Mouse (Mus musculus): ENCODE measurements around the gene Men1. TPM values are rescaled to one million over a fixed set of nuclear protein-coding genes. Genes with fewer than 3 reads are reported as not detected.

The Men1 gene
- total RNA-seq, 2 experiments from 2014 or later = 10.1 to 11.4 TPM

DNA sequence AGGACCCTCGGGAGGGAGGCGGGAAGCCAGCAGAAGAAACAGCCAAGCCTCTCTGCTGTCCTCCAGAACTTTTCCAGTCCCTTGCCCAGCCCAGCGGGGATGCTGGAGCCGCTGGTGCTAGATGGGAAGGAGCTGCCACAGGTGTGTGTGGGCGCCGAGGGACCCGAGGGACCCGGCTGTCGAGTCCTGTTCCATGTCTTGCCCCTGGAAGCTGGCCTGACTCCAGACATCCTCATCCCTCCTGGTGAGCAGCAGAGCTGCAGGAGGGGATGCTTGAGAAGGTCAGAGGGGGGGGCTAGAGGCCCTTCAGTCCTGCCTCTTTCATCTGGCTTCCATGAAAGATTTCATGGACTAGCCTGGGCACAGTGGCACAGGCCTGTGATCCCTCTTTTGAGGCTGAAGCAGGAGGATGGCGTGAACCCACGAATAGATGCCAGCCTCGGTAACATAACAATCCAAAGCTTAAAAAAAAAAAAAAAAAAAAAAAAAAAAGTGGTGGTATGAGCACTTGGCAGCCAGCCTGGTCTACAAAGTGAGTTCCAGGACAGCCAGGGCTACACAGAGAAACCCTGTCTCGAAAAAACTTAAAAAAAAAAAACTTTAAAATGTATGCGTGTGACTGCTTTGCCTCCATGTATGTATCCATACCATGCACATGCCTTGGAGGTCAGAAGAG, 16.8 kb downstream of the Men1 start:
- DNase-seq = no peak

DNA sequence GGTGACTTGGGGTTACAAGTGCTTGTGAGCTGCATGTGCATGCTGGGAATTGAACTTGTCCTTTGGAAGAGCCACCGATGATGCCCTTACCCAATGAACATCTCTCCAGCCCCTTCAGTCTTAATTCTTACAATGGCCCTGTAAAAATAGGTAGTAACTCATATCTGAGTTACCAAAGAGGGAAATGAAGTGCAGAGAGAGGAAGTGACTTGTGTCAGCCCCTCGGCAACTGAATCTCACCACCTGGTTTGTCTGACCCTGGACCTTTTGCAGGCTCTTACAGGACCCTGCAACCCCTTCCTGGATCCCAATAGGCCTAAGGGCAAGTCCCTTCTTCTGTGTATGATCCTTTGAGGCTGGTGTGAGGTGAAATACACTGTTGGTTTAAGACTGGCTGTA, 17.3 kb downstream of the Men1 start:
- DNase-seq = no peak
- intact Hi-C loops (cut with DNase I; ENCODE audit: low total_unique reads) = no loop called here

More for the DNA sequence above, 16.8 kb downstream of the Men1 start:
- intact Hi-C loops (cut with DNase I; ENCODE audit: low total_unique reads) = no loop called here

DNA sequence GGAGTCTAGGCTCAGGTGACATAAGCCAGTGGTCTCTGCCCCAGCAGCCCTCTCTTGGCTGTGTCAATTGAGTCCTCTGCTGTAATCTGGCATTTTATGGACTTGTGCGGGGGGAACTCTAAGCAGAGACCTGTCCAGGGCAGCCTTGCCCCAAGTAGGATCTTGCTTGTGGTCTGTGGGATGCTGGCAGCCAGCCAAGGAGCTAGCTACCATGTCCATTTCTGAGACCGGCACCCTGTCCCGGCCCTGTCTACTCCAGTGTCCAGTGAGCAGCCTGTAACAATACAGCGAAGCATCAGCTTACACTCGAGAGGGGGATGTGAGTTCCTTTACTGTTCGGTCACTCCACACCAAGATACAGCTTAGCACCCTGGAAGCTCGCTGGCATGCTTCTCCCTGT, 19.3 kb downstream of the Men1 start:
- DNase-seq = no peak
- intact Hi-C loops (cut with DNase I; ENCODE audit: low total_unique reads) = no loop called here

DNA sequence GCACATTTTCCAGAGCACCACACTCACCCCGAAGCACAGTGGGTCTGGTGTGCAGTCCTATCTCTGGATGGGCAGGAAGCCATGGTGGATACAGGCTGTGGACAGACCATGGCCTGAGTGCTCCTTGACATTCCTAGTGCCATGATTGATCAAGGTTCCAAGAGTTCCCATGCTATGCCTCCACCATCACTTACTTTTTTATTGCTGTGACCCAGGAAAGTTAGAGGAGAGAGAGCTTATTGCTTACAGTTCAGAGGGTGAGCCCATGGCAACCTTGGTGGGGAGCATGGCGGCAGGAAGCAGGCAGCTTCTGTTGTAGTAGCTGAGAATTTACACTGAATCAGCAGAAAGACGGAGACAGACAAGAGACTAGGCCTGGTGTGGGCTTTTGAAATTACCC, 26.5 kb downstream of the Men1 start:
- intact Hi-C loops (cut with DNase I; ENCODE audit: low total_unique reads) = no loop called here
- DNase-seq = no peak

DNA sequence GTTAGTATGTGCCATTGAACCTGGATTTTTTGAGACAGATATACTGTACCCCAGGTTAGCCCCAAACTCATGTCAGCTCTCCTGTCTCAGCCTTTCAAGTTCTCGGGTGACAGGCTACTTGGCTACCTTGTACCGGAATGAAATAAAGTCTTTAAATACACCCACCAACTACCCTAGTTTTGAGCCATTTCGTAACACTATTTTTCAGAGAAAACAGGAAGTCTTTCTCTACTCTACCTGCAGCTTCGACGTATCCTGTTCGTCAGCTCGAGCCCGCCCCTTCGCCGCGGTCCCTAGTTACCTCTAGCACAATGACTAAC, 28.3 kb downstream of the Men1 start:
- intact Hi-C loops (cut with DNase I; ENCODE audit: low total_unique reads) = no loop called here
- DNase-seq = no peak

DNA sequence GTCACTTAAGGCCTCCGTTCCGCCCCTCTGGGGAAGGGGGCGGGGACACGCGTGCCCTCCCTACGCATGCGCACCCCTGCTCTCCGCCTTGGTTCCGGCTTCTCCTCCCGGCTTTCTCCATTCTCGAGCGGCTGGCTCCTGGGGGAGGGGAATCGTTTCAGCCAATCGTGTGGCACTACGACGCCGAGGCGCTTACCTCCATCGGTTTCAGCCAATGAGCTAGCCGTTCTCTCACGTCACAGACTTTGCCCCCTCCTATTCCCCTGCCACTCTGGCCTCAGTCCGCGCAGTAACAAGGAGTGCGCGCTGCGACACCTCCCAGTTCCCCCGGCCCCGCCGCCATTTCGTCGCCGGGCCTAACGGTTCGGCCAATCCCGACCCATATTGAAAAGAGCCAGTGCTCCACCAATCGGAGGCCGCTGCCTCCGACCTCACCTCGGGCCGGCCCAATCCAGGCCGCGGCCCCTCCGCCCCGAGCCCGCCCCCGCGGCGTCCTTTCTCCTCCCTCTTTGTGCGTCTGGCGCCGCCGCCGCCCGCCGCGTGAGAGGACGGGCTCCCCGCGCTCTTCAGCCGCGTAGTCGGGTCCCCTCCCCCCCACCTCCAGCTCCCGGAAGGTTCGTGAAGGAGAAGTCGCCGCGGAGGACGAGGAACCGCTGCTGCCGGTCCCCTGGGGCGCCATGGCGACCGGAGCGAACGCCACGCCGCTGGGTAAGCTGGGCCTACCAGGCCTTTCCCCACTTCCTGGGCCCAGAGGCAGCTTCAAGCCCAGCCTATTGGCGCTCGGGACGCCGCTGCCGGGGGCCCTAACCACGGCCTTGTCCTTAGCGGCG, 28.8 kb downstream of the Men1 start, which contains the start of gene Sf1:
Gene Sf1, plus strand, starts transcription at position 280 of the 830 bp plus-strand sequence.
- peak; percentile 100 for DNase-seq
- intact Hi-C loops (cut with DNase I; ENCODE audit: low total_unique reads) = no loop called here

DNA sequence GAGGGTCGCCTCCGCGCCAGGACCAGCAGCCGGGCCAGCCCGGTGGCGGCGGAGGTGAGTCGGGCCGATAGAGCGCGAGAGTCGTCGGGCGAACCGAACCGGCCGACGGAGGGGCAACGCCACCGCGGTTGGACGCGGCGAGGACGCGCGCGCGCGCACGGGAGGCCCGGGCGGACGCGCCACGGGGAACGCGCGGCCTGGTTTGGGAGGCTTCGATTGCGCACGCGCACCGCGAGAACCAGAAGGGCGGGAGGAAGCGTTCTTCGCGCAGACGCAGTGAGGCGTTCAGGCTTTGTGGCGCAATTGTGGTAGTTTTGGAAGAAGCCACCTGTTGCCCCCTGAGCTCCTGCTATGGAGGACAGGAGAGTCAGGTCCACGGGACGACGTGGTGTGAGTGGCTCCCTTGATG, 29.5 kb downstream of the Men1 start:
- peak; percentile 93 for DNase-seq
- intact Hi-C loops (cut with DNase I; ENCODE audit: low total_unique reads) = no loop called here

DNA sequence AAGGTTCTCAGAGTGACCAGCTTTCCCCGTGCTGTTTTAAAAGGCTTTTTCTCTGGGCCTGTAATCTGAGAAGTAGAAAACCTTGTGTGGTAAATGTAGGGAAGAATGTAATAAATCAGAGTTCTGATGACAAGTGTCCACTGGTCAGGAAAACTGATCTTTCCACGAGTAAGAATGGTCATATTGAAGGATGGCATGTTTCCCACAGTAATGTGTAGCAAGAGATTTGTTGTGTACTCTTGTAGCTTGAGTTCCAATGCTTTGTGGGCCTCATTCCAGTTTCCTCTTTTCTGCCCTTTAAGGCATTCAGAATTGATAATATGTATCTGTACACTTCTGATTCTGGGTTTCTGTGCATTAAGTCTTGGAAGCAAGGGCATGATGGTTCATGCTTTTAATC, 30.1 kb downstream of the Men1 start:
- DNase-seq = no peak
- intact Hi-C loops (cut with DNase I; ENCODE audit: low total_unique reads) = no loop called here

DNA sequence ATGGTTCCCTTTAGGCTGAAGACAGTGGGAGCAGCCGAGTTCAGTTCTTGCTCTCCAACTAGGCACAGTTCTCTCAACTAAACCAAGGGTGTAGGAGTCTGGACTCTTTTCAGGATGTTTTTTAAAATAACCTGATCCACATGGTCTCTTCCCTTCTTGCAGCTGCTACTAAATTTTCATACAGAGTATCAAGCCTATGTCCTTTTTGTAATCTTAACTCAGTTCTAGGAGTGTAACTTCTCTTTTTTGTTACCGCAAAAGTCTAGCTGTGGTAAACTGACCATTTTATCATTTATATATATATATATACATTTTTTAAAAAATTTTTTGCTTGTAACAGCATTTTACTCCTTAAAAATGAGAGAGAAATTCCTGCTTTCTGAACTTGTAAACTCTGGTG, 35.4 kb downstream of the Men1 start:
- intact Hi-C loops (cut with DNase I; ENCODE audit: low total_unique reads) = no loop called here
- DNase-seq = no peak

DNA sequence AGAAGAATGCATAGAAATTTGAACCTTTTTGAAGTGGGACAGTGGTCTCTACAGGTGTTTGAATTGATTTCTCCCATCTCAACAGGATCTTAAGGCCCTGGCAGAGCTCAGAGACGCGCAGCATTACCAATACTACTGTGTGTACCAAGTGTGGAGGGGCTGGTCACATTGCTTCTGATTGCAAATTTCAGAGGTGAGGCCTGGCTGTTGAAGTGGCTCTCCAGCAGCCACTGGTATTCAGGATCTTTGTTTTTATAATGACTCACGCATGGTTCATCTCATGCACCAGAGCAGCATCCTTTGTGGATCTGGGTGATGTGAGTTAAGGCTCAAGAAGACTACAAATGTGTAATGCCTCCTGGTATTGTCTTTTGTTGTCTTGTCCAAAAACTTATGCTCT, 37.7 kb downstream of the Men1 start:
- no peak for DNase-seq
- intact Hi-C loops (cut with DNase I; ENCODE audit: low total_unique reads) = no loop called here

DNA sequence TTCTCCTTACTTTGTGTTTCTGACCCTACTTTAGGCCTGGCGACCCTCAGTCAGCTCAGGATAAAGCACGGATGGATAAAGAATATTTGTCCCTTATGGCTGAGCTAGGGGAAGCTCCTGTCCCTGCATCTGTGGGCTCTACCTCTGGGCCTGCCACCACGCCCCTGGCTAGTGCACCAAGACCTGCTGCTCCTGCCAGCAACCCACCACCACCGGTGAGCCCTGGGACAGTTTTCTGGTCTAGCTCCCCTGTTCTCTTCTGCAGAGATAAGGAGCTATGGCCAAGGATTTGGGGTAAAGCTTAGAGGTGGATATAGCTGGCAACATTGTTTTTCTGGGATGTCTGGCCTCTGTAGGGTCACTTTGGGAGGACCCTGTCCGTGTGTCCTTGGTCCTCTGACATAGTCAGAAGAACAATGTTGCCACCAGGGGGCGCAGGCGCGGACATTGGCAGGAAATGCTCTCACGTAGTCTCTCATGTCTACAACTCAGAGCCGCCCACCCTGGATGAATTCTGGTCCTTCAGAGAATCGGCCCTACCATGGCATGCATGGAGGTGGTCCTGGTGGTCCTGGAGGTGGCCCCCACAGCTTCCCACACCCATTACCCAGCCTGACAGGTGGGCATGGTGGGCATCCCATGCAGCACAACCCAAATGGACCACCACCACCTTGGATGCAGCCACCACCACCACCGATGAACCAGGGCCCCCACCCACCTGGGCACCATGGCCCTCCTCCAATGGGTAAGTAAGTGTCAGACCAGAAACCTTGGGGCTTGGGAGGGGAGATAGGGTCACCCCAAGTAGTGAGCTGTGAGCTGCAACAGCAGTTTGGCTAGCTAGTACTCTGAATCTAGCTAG, 39.0 kb downstream of the Men1 start:
- intact Hi-C loops (cut with DNase I; ENCODE audit: low total_unique reads) = no loop called here
- DNase-seq = peak; percentile 88

DNA sequence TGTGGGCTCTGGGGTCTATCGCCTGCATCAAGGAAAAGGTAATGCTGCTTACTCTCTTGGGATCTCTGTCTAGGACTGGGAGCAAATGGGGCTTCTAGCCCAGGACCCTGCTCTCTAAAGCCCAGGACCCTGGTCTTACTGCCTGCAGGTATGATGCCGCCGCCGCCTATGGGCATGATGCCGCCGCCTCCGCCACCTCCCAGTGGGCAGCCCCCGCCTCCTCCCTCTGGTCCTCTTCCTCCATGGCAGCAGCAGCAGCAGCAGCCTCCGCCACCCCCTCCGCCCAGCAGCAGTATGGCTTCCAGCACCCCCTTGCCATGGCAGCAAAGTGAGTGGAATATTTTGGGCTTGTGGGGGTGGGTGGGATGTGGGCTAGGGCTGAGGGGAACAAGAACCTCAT, 39.8 kb downstream of the Men1 start:
- DNase-seq = no peak
- intact Hi-C loops (cut with DNase I; ENCODE audit: low total_unique reads) = no loop called here

DNA sequence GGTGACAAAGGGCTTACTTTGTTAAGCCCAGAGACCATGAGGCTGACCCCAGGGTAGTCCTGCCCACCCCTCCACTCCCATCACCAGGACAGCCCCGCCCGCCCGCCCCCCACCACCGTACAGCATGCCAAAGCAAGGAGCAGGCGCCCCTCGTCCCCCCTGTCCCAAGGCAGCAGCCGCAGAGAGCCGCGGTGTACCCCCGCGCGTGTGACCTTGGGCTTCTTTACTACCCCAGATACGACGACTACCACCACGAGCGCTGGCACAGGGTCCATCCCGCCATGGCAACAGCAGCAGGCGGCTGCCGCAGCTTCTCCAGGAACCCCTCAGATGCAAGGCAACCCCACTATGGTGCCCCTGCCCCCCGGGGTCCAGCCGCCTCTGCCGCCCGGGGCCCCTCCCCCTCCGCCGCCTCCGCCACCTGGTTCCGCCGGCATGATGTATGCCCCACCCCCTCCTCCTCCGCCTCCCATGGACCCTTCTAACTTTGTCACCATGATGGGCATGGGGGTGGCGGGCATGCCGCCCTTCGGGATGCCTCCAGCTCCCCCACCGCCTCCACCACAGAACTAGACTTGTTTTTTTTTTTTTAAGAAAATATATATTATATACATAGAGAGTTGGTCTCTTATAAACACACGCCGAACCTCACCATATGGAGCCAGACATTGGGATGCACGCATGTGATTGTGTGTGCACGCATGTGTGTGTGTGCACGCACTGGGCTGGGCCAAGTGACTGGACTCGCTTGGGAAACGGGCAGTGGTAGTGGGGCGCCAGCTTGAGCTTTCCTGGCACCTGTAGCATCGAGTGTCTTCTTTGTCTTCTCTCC, 40.9 kb downstream of the Men1 start:
- intact Hi-C loops (cut with DNase I; ENCODE audit: low total_unique reads) = no loop called here
- DNase-seq = no peak

DNA sequence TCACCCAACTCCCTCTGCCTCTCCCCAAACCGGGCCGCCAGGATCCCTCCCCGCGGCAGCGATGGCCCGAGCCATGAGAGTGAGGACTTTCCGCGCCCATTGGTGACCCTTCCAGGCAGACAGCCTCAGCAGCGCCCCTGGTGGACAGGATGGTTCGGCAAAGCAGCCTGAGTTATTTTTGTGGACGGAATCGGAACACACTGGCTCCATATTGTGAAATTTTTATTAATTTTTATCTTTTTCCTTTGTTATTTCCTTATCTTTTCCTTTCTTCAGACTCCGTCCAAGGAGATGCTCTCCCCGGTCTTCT, 41.4 kb downstream of the Men1 start:
- intact Hi-C loops (cut with DNase I; ENCODE audit: low total_unique reads) = no loop called here
- DNase-seq = peak; percentile 79

DNA sequence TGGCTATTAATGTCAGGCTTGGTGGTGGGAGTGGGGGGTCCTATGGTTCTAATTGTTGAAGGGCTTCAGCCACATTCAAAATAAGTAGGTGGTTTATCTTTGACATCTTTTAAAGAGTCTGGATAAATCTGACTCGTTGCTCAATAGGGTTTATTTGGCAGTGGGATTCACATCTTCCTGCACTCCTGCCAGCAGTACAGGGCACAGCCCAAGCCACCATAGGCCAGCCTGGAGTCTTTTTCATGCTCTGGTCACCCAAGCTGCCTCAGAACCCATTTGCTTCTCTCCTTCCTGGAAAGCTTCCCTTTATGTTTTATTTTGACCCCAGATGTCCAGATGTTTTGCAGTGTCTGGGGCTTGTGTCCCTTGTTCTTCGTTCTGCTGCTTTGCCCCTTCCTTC, 41.9 kb downstream of the Men1 start:
- intact Hi-C loops (cut with DNase I; ENCODE audit: low total_unique reads) = no loop called here
- no peak for DNase-seq

DNA sequence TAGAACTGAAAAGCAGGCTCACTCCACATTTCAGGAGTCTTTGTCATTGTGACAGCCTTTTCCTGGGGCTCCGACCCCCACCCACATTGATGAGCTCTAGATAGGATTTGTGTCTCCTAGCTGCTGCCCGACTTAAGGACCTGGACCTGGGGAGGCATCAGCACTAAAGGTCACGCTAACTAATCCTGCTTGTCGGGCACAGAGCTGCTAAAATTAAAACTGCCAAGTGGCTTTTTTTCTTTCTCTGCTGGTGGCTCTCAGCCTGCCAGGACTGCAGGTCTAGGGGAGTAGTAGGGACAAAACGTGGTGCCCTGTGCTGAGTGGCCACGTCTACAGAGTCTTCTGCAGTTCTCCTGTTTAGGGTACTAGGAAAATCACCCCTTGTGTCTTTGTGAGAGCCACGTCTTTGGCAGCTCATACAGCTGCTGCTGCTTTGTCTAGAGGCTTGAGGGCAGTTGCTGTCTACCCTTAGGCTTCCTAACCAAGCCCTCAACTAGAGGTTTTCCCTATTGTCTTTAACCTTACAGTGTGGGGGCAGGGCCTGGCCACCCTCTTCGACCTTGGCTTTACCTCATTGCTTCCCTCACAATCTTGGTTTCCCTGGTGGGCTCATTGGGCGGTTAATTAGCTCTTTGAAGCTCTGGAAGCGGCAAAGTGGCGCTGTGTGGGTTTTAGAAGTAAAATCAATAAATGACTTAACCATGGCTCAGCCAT, 42.7 kb downstream of the Men1 start:
- peak; percentile 23 for DNase-seq
- intact Hi-C loops (cut with DNase I; ENCODE audit: low total_unique reads) = no loop called here

DNA sequence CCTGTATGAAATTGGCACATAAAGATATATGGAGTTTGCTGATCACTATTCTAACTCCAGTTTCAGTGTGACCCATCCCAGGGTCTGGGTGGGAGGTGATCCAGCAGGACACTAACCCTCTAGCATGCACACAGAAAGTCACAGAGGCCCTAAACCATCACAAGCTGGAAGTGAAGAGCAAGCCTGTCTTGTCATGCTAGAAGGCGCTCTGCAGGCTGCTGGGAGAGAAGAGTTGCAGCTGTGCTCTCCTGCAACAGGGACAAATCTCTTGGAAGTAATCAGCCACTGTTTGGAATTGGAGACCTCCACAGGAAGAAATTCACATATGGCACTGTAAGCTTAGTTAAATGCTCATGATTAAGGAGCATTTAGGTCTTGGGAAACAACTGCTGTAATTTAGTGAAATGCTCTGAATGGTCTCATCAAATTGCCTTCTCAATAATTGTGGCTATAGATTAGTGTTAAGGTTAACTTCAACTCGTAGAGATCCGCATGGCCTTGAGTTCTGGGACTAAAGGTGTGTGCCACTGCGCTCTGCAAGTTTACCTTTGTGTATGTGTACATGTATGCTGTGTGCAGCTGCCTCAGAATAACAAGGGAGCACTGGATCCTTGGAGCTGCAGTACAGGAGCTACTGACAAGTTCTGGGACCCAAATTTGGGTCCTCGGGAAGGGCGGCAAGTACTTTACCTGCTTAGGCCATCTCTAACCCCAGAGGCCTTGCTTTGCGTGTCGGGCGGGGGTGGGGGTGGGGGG, 45.8 kb downstream of the Men1 start:
- DNase-seq = no peak
- intact Hi-C loops (cut with DNase I; ENCODE audit: low total_unique reads) = no loop called here

DNA sequence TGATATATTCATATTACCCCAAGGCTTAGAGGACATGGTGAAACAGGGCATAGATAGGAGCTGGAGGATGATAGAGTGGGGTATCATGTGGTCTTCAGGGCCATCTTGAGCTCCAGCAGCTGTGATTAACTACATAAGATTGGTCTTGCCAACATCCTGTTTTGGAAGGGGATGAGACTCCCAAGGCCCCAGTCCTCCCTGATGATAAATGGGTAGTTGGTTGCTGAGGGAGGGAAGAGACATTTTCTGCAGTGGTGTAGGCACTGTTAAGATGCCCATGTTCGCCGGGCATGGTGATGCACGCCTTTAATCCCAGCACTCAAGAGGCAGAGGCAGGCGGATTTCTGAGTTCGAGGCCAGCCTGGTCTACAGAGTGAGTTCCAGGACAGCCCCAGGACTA, 46.5 kb downstream of the Men1 start:
- intact Hi-C loops (cut with DNase I; ENCODE audit: low total_unique reads) = no loop called here
- no peak for DNase-seq

Measured in gastrocnemius, postnatal 14 days (tissue).